Mouse (Mus musculus): Measurements from ENCODE around the gene Smok3c. TPM values are rescaled to one million over a fixed set of nuclear protein-coding genes. Genes with fewer than 3 reads are reported as not detected.
"Not testable (repeated sequence)": the region's sequence is repeated elsewhere in the genome, so short reads cannot be mapped to it uniquely, and the experiment has no call there.

Gene Smok3c
- not detected in 2 replicates for polyA plus RNA-seq (2014; fragmentation: Nextera tagmentation; extraction: Ambion mirVana)

GRCm38 (mm10) chr5:138052894-138053293 lies at the start of gene Smok3c:
Gene Smok3c (plus strand): TSS chr5:138053194.
- not testable (repeated sequence) for ATAC-seq (ENCODE audit: insufficient number of reproducible peaks, low FRiP score, low TSS enrichment, low read depth); H3K4me2 ChIP-seq (ENCODE audit: low read depth, severe bottlenecking); DNase-seq (ENCODE audit: low spot score); H3K4me3 ChIP-seq (ENCODE audit: low read depth, low read length); H3K4me1 ChIP-seq (ENCODE audit: control insufficient read depth, insufficient read depth, low read length); H3K36me3 ChIP-seq (ENCODE audit: control insufficient read depth, insufficient read depth, low read length); H3K27ac ChIP-seq (replicated peaks; ENCODE audit: low read depth, low read length); H3K27me3 ChIP-seq (ENCODE audit: control insufficient read depth, insufficient read depth, low read length); H3K9me3 ChIP-seq (ENCODE audit: control insufficient read depth, low read length); H3K9ac ChIP-seq (ENCODE audit: low read length)
- WGBS = no CpG with 5 or more reads among the region's 5 CpGs

GRCm38 (mm10) chr5:138009437-138009836 lies 43.6 kb upstream of the Smok3c start:
- no peak overlapping the region for H3K4me3 ChIP-seq (ENCODE audit: low read depth, low read length)
- no peak overlapping the region for H3K9ac ChIP-seq (ENCODE audit: low read length)
- no peaks in the 10 kb centered on the region for H3K36me3 ChIP-seq (ENCODE audit: control insufficient read depth, insufficient read depth, low read length)
- H3K4me2 ChIP-seq (ENCODE audit: low read depth, severe bottlenecking) = no peak overlapping the region
- DNase-seq (ENCODE audit: low spot score) (no peak), ATAC-seq (ENCODE audit: insufficient number of reproducible peaks, low FRiP score, low TSS enrichment, low read depth) (no peak)
- no peaks in the 10 kb centered on the region for H3K27me3 ChIP-seq (ENCODE audit: control insufficient read depth, insufficient read depth, low read length)
- H3K4me1 ChIP-seq (ENCODE audit: control insufficient read depth, insufficient read depth, low read length) = no peaks in the 10 kb centered on the region
- 87% methylated on average over 5 of the region's 5 CpGs for WGBS
- no peak overlapping the region for H3K27ac ChIP-seq (replicated peaks; ENCODE audit: low read depth, low read length)
- H3K9me3 ChIP-seq (ENCODE audit: control insufficient read depth, low read length) = no peaks in the 10 kb centered on the region

GRCm38 (mm10) chr5:138012382-138012781 lies 40.6 kb upstream of the Smok3c start:
- Histone ChIP-seq H3K27ac (replicated peaks; ENCODE audit: low read depth, low read length) (no peak overlapping the region), H3K4me3 (ENCODE audit: low read depth, low read length) (no peak overlapping the region), H3K9me3 (ENCODE audit: control insufficient read depth, low read length) (no peaks in the 10 kb centered on the region), H3K4me2 (ENCODE audit: low read depth, severe bottlenecking) (no peak overlapping the region), H3K36me3 (ENCODE audit: control insufficient read depth, insufficient read depth, low read length) (no peaks in the 10 kb centered on the region), H3K4me1 (ENCODE audit: control insufficient read depth, insufficient read depth, low read length) (no peaks in the 10 kb centered on the region), H3K9ac (ENCODE audit: low read length) (no peak overlapping the region), H3K27me3 (ENCODE audit: control insufficient read depth, insufficient read depth, low read length) (no peaks in the 10 kb centered on the region)
- DNase-seq (ENCODE audit: low spot score) (no peak), ATAC-seq (ENCODE audit: insufficient number of reproducible peaks, low FRiP score, low TSS enrichment, low read depth) (no peak)
- 78% methylated on average over 5 of the region's 5 CpGs for WGBS

- DNase-seq (ENCODE audit: low spot score) (no peak), ATAC-seq (ENCODE audit: insufficient number of reproducible peaks, low FRiP score, low TSS enrichment, low read depth) (no peak)
- no peaks in the 10 kb centered on the region for H3K9me3 ChIP-seq (ENCODE audit: control insufficient read depth, low read length)
- H3K4me1 ChIP-seq (ENCODE audit: control insufficient read depth, insufficient read depth, low read length) = no peaks in the 10 kb centered on the region
- whole genome bisulfite sequencing = 89% methylated on average over 2 of the region's 2 CpGs
- no peak overlapping the region for H3K4me2 ChIP-seq (ENCODE audit: low read depth, severe bottlenecking)
- H3K36me3 ChIP-seq (ENCODE audit: control insufficient read depth, insufficient read depth, low read length) = no peaks in the 10 kb centered on the region
- H3K9ac ChIP-seq (ENCODE audit: low read length) = no peak overlapping the region
- no peaks in the 10 kb centered on the region for H3K27me3 ChIP-seq (ENCODE audit: control insufficient read depth, insufficient read depth, low read length)
- no peak overlapping the region for H3K27ac ChIP-seq (replicated peaks; ENCODE audit: low read depth, low read length)
- no peak overlapping the region for H3K4me3 ChIP-seq (ENCODE audit: low read depth, low read length)
Observed at GRCm38 (mm10) chr5:138016530-138016929, 36.5 kb upstream of the Smok3c start.

- no peak overlapping the region for H3K9ac ChIP-seq (ENCODE audit: low read length)
Observed at GRCm38 (mm10) chr5:138016997-138017396, 36.0 kb upstream of the Smok3c start.

GRCm38 (mm10) chr5:138019577-138019976 lies 33.4 kb upstream of the Smok3c start:
- DNase-seq (ENCODE audit: low spot score); H3K36me3 ChIP-seq (ENCODE audit: control insufficient read depth, insufficient read depth, low read length); H3K4me3 ChIP-seq (ENCODE audit: low read depth, low read length); ATAC-seq (ENCODE audit: insufficient number of reproducible peaks, low FRiP score, low TSS enrichment, low read depth); H3K9ac ChIP-seq (ENCODE audit: low read length); H3K4me1 ChIP-seq (ENCODE audit: control insufficient read depth, insufficient read depth, low read length); H3K4me2 ChIP-seq (ENCODE audit: low read depth, severe bottlenecking); H3K27ac ChIP-seq (replicated peaks; ENCODE audit: low read depth, low read length); H3K27me3 ChIP-seq (ENCODE audit: control insufficient read depth, insufficient read depth, low read length); H3K9me3 ChIP-seq (ENCODE audit: control insufficient read depth, low read length): not testable (repeated sequence)
- 90% methylated on average over 3 of the region's 4 CpGs for WGBS

More at GRCm38 (mm10) chr5:138016997-138017396, 36.0 kb upstream of the Smok3c start:
- H3K27me3 ChIP-seq (ENCODE audit: control insufficient read depth, insufficient read depth, low read length) = no peaks in the 10 kb centered on the region
- no peaks in the 10 kb centered on the region for H3K36me3 ChIP-seq (ENCODE audit: control insufficient read depth, insufficient read depth, low read length)
- DNase-seq (ENCODE audit: low spot score) = no peak
- no peaks in the 10 kb centered on the region for H3K4me1 ChIP-seq (ENCODE audit: control insufficient read depth, insufficient read depth, low read length)
- no peaks in the 10 kb centered on the region for H3K9me3 ChIP-seq (ENCODE audit: control insufficient read depth, low read length)
- no peak overlapping the region for H3K4me3 ChIP-seq (ENCODE audit: low read depth, low read length)
- ATAC-seq (ENCODE audit: insufficient number of reproducible peaks, low FRiP score, low TSS enrichment, low read depth) = no peak
- H3K27ac ChIP-seq (replicated peaks; ENCODE audit: low read depth, low read length) = no peak overlapping the region
- H3K4me2 ChIP-seq (ENCODE audit: low read depth, severe bottlenecking) = no peak overlapping the region

- not testable (repeated sequence) for ATAC-seq (ENCODE audit: insufficient number of reproducible peaks, low FRiP score, low TSS enrichment, low read depth); DNase-seq (ENCODE audit: low spot score); H3K27me3 ChIP-seq (ENCODE audit: control insufficient read depth, insufficient read depth, low read length); H3K9me3 ChIP-seq (ENCODE audit: control insufficient read depth, low read length); H3K4me1 ChIP-seq (ENCODE audit: control insufficient read depth, insufficient read depth, low read length); H3K27ac ChIP-seq (replicated peaks; ENCODE audit: low read depth, low read length); H3K36me3 ChIP-seq (ENCODE audit: control insufficient read depth, insufficient read depth, low read length); H3K4me2 ChIP-seq (ENCODE audit: low read depth, severe bottlenecking); H3K4me3 ChIP-seq (ENCODE audit: low read depth, low read length); H3K9ac ChIP-seq (ENCODE audit: low read length)
- 95% methylated on average over 3 of the region's 7 CpGs for WGBS
Observed at GRCm38 (mm10) chr5:138020961-138021479, 32.0 kb upstream of the Smok3c start, which contains the start of the genes Smok3a and Smok3b. Gene Smok3a (plus strand): TSS chr5:138021261. Gene Smok3b (plus strand): TSS chr5:138021429.

GRCm38 (mm10) chr5:138073803-138074202 lies 20.8 kb downstream of the Smok3c start:
- Histone ChIP-seq H3K27me3 (ENCODE audit: control insufficient read depth, insufficient read depth, low read length) (no peaks in the 10 kb centered on the region), H3K36me3 (ENCODE audit: control insufficient read depth, insufficient read depth, low read length) (no peaks in the 10 kb centered on the region), H3K4me2 (ENCODE audit: low read depth, severe bottlenecking) (no peak overlapping the region), H3K4me3 (ENCODE audit: low read depth, low read length) (no peak overlapping the region), H3K9me3 (ENCODE audit: control insufficient read depth, low read length) (no peaks in the 10 kb centered on the region), H3K4me1 (ENCODE audit: control insufficient read depth, insufficient read depth, low read length) (no peaks in the 10 kb centered on the region), H3K9ac (ENCODE audit: low read length) (no peak overlapping the region), H3K27ac (replicated peaks; ENCODE audit: low read depth, low read length) (no peak overlapping the region)
- no peak for ATAC-seq (ENCODE audit: insufficient number of reproducible peaks, low FRiP score, low TSS enrichment, low read depth)
- 89% methylated on average over 4 of the region's 4 CpGs for WGBS
- no peak for DNase-seq (ENCODE audit: low spot score)

GRCm38 (mm10) chr5:138075684-138076083 lies 22.7 kb downstream of the Smok3c start:
- H3K9me3 ChIP-seq (ENCODE audit: control insufficient read depth, low read length) = no peaks in the 10 kb centered on the region
- no peak overlapping the region for H3K4me2 ChIP-seq (ENCODE audit: low read depth, severe bottlenecking)
- H3K9ac ChIP-seq (ENCODE audit: low read length) = no peak overlapping the region
- H3K27ac ChIP-seq (replicated peaks; ENCODE audit: low read depth, low read length) = no peak overlapping the region
- ATAC-seq (ENCODE audit: insufficient number of reproducible peaks, low FRiP score, low TSS enrichment, low read depth) (no peak), DNase-seq (ENCODE audit: low spot score) (no peak)
- 69% methylated on average over 3 of the region's 3 CpGs for WGBS
- H3K4me3 ChIP-seq (ENCODE audit: low read depth, low read length) = no peak overlapping the region
- no peaks in the 10 kb centered on the region for H3K4me1 ChIP-seq (ENCODE audit: control insufficient read depth, insufficient read depth, low read length)
- no peaks in the 10 kb centered on the region for H3K36me3 ChIP-seq (ENCODE audit: control insufficient read depth, insufficient read depth, low read length)
- no peaks in the 10 kb centered on the region for H3K27me3 ChIP-seq (ENCODE audit: control insufficient read depth, insufficient read depth, low read length)

Data from limb, embryonic 11.5 days (tissue).